Mouse (Mus musculus): Measurements from ENCODE around the gene Tnrc18. TPM values are rescaled to one million over a fixed set of nuclear protein-coding genes. Genes with fewer than 3 reads are reported as not detected.

The Tnrc18 gene
- polyA plus RNA-seq, 1 experiment from 2014 or later: 32.5 TPM

DNA sequence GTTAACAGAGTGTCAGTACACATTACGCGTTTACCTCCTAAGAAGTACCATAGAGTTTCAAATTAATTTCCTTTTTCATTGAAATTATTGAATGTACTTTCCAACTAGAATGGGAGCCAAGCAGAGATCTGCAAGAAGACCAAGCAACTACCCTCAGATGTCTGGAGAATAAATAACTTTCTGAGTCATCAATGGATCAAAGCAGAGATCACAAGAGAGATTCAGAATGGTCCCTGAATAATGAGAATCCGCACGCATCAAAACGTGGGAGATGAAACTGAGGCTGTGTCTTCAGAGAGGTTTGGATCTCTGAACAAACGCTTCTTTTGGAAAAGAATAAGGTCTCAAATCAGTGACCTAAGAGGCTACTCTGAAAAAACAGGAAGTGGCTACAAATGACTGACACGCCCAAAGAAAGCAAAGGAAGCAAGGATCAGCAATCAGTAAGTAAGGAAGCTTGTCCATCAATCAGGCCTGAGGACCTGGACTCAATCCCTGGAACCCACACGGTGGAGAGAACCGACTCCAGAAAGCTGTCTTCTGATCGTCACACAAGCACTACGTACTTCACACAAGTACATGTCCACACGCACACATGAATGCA is 70.3 kb downstream of the Tnrc18 start:
- H3K36me3 ChIP-seq (ENCODE audit: control insufficient read depth, insufficient read depth, low read length): peaks cover 42% of the 10 kb centered on the region
- WGBS: 85% methylated on average over 12 of the region's 12 CpGs
- ATAC-seq (ENCODE audit: insufficient read depth, low FRiP score, low TSS enrichment): no peak

DNA sequence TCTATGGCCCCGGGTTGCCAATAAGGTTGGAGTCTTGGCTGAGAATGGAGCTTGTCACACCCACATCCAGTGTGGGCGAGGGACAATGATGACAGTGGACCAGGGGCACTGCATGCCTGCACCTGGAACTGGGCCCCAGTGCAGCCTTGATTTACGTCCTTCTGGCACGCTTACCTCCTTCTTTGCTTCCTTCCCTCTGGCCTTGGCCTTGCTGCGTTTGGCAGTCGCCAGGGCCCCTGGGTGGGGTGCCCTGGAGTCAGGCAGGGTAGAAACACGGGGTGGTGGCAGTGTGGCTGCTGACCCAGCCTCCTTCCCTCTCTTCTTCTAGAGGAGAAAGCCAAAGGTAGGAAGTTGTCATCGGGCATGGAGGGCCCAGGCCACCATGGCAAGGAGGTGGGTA is 77.5 kb downstream of the Tnrc18 start:
- DNase-seq (ENCODE audit: low spot score): no peak
- Histone ChIP-seq H3K9me3 (ENCODE audit: control insufficient read depth, low read length) (no peaks in the 10 kb centered on the region), H3K27ac (ENCODE audit: low read depth, low read length) (no peak overlapping the region), H3K4me2 (ENCODE audit: low read depth) (no peak overlapping the region), H3K4me3 (ENCODE audit: low read depth, low read length) (no peak overlapping the region), H3K27me3 (ENCODE audit: control insufficient read depth, insufficient read depth, low read length) (no peaks in the 10 kb centered on the region), H3K9ac (ENCODE audit: low read length) (no peak overlapping the region), H3K36me3 (ENCODE audit: control insufficient read depth, insufficient read depth, low read length) (peaks cover 53% of the 10 kb centered on the region), H3K4me1 (ENCODE audit: control insufficient read depth, insufficient read depth, low read length) (no peaks in the 10 kb centered on the region)
- 87% methylated on average over 8 of the region's 8 CpGs for WGBS
- ATAC-seq (ENCODE audit: insufficient read depth, low FRiP score, low TSS enrichment): no peak

More for the DNA sequence above, 70.3 kb downstream of the Tnrc18 start:
- H3K27ac ChIP-seq (ENCODE audit: low read depth, low read length): no peak overlapping the region
- no peaks in the 10 kb centered on the region for H3K4me1 ChIP-seq (ENCODE audit: control insufficient read depth, insufficient read depth, low read length)
- DNase-seq (ENCODE audit: low spot score): no peak
- no peak overlapping the region for H3K9ac ChIP-seq (ENCODE audit: low read length)
- no peak overlapping the region for H3K4me3 ChIP-seq (ENCODE audit: low read depth, low read length)
- H3K27me3 ChIP-seq (ENCODE audit: control insufficient read depth, insufficient read depth, low read length): no peaks in the 10 kb centered on the region
- H3K9me3 ChIP-seq (ENCODE audit: control insufficient read depth, low read length): no peaks in the 10 kb centered on the region
- no peak overlapping the region for H3K4me2 ChIP-seq (ENCODE audit: low read depth)

DNA sequence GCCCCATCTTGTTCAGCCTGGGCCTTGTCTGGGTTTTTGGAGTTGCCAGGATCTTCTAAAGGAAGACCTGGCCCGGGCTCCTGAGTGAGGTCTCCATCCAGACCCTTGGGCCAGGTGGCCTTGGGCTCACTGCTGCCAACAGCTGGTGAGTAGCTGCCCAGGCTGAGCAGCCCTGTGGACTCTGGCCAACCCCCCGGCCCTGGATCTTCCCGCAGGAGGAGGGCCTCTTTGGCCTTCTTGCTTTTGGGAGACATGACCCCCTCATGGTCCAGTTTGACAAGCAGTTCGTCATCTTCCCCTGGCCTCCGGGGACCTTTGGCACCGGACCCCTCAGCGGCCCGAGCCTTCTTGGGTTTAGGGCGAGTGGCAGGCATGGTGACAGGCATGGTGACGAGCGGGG is 85.5 kb downstream of the Tnrc18 start:
- Histone ChIP-seq H3K4me1 (ENCODE audit: control insufficient read depth, insufficient read depth, low read length) (no peaks in the 10 kb centered on the region), H3K27ac (ENCODE audit: low read depth, low read length) (no peak overlapping the region), H3K4me3 (ENCODE audit: low read depth, low read length) (no peak overlapping the region), H3K36me3 (ENCODE audit: control insufficient read depth, insufficient read depth, low read length) (peaks cover 56% of the 10 kb centered on the region), H3K9me3 (ENCODE audit: control insufficient read depth, low read length) (no peaks in the 10 kb centered on the region), H3K4me2 (ENCODE audit: low read depth) (no peak overlapping the region), H3K9ac (ENCODE audit: low read length) (no peak overlapping the region), H3K27me3 (ENCODE audit: control insufficient read depth, insufficient read depth, low read length) (no peaks in the 10 kb centered on the region)
- ATAC-seq (ENCODE audit: insufficient read depth, low FRiP score, low TSS enrichment): no peak
- 96% methylated on average over 11 of the region's 11 CpGs for WGBS
- DNase-seq (ENCODE audit: low spot score): no peak

DNA sequence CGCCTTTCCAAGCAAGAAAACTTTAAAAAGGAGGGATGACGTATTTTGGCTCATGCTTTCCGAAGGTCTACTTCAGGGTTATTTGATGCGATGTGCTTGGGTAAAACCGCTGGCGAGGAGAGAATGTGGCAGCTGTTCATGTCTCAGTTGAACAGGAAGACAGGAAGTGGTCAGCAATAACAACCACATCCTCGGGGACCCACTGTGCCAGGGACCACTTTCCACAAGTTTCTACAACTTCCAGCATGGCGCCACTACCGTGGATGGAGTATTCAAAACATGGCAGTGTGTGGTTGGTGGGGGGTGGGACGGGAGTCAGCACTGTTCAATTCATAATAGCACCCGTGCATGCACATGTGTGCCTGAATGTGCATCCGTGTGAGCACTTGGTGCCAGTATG is 87.2 kb downstream of the Tnrc18 start:
- H3K4me3 ChIP-seq (ENCODE audit: low read depth, low read length): no peak overlapping the region
- H3K4me2 ChIP-seq (ENCODE audit: low read depth): no peak overlapping the region
- peaks cover 62% of the 10 kb centered on the region for H3K36me3 ChIP-seq (ENCODE audit: control insufficient read depth, insufficient read depth, low read length)
- no peak overlapping the region for H3K27ac ChIP-seq (ENCODE audit: low read depth, low read length)
- ATAC-seq (ENCODE audit: insufficient read depth, low FRiP score, low TSS enrichment) (no peak), DNase-seq (ENCODE audit: low spot score) (no peak)
- WGBS: 93% methylated on average over 12 of the region's 12 CpGs
- no peaks in the 10 kb centered on the region for H3K4me1 ChIP-seq (ENCODE audit: control insufficient read depth, insufficient read depth, low read length)
- H3K9ac ChIP-seq (ENCODE audit: low read length): no peak overlapping the region
- no peaks in the 10 kb centered on the region for H3K27me3 ChIP-seq (ENCODE audit: control insufficient read depth, insufficient read depth, low read length)
- H3K9me3 ChIP-seq (ENCODE audit: control insufficient read depth, low read length): no peaks in the 10 kb centered on the region

DNA sequence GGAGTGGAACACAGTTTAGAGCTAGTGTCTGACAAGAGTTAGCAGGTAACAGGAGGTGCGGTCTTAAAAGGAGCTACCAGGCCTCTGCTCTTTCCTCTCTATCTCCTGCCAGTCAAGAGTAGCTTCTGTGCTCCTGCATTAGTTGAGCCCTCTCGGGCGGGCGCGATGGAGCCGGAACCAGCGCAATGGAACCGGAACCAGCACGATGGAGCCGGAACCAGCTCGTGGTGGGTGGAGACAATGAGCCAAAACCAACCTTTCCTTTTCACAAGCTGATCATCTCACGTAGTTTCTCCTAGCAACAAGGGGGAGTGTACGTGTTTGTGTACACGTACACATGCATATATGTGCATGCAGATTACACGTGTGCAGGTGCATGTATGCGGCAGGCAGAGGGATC is 89.2 kb downstream of the Tnrc18 start:
- ATAC-seq (ENCODE audit: insufficient read depth, low FRiP score, low TSS enrichment): no peak
- no peak for DNase-seq (ENCODE audit: low spot score)
- H3K4me1 ChIP-seq (ENCODE audit: control insufficient read depth, insufficient read depth, low read length): no peaks in the 10 kb centered on the region
- H3K4me2 ChIP-seq (ENCODE audit: low read depth): no peak overlapping the region
- no peak overlapping the region for H3K4me3 ChIP-seq (ENCODE audit: low read depth, low read length)
- no peak overlapping the region for H3K9ac ChIP-seq (ENCODE audit: low read length)
- H3K9me3 ChIP-seq (ENCODE audit: control insufficient read depth, low read length): no peaks in the 10 kb centered on the region
- H3K36me3 ChIP-seq (ENCODE audit: control insufficient read depth, insufficient read depth, low read length): peaks cover 62% of the 10 kb centered on the region
- H3K27me3 ChIP-seq (ENCODE audit: control insufficient read depth, insufficient read depth, low read length): no peaks in the 10 kb centered on the region
- 96% methylated on average over 16 of the region's 16 CpGs for WGBS
- no peak overlapping the region for H3K27ac ChIP-seq (ENCODE audit: low read depth, low read length)

DNA sequence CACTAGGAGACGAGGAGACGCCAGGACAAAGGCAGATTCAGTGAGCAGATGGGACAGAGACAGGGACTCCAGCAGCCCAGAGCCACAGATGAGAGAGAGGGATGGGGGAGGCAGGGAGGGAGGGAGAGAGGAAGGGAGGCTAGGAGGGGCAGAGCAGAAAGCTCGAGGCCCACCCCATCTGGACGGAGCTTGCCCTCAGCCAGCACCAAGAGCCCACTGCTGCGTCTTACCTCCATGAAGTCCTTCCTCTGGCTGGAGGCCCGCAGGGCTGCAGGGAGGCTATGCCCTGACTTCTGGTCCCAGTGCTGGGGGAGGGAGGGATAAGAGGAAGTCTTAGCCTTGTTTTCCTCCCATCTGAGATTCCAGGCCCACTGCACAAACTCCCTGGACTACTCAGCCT is 90.7 kb downstream of the Tnrc18 start:
- DNase-seq (ENCODE audit: low spot score) (no peak), ATAC-seq (ENCODE audit: insufficient read depth, low FRiP score, low TSS enrichment) (no peak)
- H3K9me3 ChIP-seq (ENCODE audit: control insufficient read depth, low read length): no peaks in the 10 kb centered on the region
- 79% methylated on average over 6 of the region's 6 CpGs for WGBS
- no peak overlapping the region for H3K4me2 ChIP-seq (ENCODE audit: low read depth)
- peaks cover 55% of the 10 kb centered on the region for H3K36me3 ChIP-seq (ENCODE audit: control insufficient read depth, insufficient read depth, low read length)
- H3K4me3 ChIP-seq (ENCODE audit: low read depth, low read length): no peak overlapping the region
- H3K27me3 ChIP-seq (ENCODE audit: control insufficient read depth, insufficient read depth, low read length): no peaks in the 10 kb centered on the region
- no peak overlapping the region for H3K9ac ChIP-seq (ENCODE audit: low read length)
- no peaks in the 10 kb centered on the region for H3K4me1 ChIP-seq (ENCODE audit: control insufficient read depth, insufficient read depth, low read length)
- no peak overlapping the region for H3K27ac ChIP-seq (ENCODE audit: low read depth, low read length)

DNA sequence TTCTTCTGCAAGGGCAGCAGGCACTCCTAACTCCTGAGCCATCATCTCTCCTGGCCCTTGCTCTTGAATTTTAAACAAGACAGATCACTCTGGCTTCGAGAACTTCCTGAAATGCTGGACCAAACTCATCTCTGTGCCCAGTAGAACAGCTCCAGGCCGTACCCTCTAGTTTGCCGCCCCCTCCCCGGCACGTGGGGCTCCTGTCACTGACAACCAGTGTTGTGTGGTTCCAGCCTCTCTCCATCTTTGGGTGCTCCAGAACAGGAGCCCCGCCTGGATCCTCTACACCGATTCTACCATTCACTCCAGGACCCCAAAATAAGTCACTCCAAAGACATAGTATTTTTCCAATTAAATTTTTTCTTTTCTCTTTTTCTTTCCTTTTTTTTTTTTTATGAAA is 93.2 kb downstream of the Tnrc18 start:
- no peak overlapping the region for H3K4me3 ChIP-seq (ENCODE audit: low read depth, low read length)
- H3K27ac ChIP-seq (ENCODE audit: low read depth, low read length): no peak overlapping the region
- H3K9me3 ChIP-seq (ENCODE audit: control insufficient read depth, low read length): no peaks in the 10 kb centered on the region
- H3K36me3 ChIP-seq (ENCODE audit: control insufficient read depth, insufficient read depth, low read length): peaks cover 37% of the 10 kb centered on the region
- no peaks in the 10 kb centered on the region for H3K4me1 ChIP-seq (ENCODE audit: control insufficient read depth, insufficient read depth, low read length)
- H3K9ac ChIP-seq (ENCODE audit: low read length): no peak overlapping the region
- no peak for ATAC-seq (ENCODE audit: insufficient read depth, low FRiP score, low TSS enrichment)
- no peaks in the 10 kb centered on the region for H3K27me3 ChIP-seq (ENCODE audit: control insufficient read depth, insufficient read depth, low read length)
- WGBS: 96% methylated on average over 7 of the region's 7 CpGs
- H3K4me2 ChIP-seq (ENCODE audit: low read depth): no peak overlapping the region
- no peak for DNase-seq (ENCODE audit: low spot score)

DNA sequence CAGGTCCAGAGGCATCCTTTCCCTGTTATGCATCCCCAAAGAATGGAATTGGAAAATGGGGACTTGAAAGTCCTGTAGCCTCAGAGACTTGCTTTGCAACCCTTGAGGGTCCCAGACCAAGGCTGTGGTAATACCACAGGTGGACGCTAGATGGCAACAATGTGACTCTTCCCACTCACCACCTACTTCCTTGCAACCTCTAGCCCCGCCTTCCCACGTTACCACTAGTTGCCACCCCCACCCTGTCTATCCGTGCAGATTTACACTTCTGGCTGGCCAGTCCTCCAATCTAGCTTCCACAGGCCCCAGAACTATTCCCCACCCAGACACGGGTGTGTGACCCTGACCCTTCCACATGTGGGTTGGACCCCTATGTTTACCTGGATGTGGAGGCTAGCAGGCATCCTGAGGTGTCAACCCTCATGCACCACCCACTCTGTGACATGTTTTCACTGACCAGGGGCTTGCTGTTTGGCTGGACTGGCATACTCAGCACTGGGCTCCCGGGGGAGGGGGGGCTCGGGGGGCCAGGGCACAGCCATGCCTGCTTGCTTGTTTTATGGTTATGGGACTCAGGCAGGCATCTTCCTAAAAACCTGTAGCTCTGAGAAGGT is 93.8 kb downstream of the Tnrc18 start:
- H3K27ac ChIP-seq (ENCODE audit: low read depth, low read length): no peak overlapping the region
- peak; percentile 78 for DNase-seq (ENCODE audit: low spot score)

DNA sequence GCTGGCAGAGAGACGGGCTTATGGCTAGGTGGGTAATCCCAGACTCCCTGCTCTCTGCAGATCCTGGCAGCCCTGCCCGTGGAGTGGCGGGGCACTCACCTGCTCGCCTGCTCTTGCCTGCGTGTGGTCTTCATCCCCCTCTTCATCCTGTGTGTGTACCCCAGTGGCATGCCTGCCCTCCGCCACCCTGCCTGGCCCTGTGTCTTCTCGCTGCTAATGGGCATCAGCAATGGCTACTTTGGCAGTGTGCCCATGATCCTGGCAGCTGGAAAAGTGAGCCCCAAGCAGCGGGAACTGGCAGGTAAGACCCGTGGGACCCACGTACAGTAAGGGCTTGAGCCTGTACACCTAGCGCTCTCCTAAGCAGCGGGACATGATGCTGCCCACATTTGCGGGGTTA is 97.6 kb downstream of the Tnrc18 start:
- ATAC-seq (ENCODE audit: insufficient read depth, low FRiP score, low TSS enrichment) (no peak), DNase-seq (ENCODE audit: low spot score) (no peak)
- Histone ChIP-seq H3K4me2 (ENCODE audit: low read depth) (no peak overlapping the region), H3K4me3 (ENCODE audit: low read depth, low read length) (no peak overlapping the region), H3K36me3 (ENCODE audit: control insufficient read depth, insufficient read depth, low read length) (no peaks in the 10 kb centered on the region), H3K27me3 (ENCODE audit: control insufficient read depth, insufficient read depth, low read length) (no peaks in the 10 kb centered on the region), H3K9ac (ENCODE audit: low read length) (no peak overlapping the region), H3K4me1 (ENCODE audit: control insufficient read depth, insufficient read depth, low read length) (no peaks in the 10 kb centered on the region), H3K27ac (ENCODE audit: low read depth, low read length) (no peak overlapping the region), H3K9me3 (ENCODE audit: control insufficient read depth, low read length) (no peaks in the 10 kb centered on the region)
- 89% methylated on average over 13 of the region's 13 CpGs for WGBS

More for the DNA sequence above, 93.8 kb downstream of the Tnrc18 start:
- H3K4me3 ChIP-seq (ENCODE audit: low read depth, low read length): no peak overlapping the region
- H3K4me1 ChIP-seq (ENCODE audit: control insufficient read depth, insufficient read depth, low read length): no peaks in the 10 kb centered on the region
- H3K36me3 ChIP-seq (ENCODE audit: control insufficient read depth, insufficient read depth, low read length): peaks cover 30% of the 10 kb centered on the region
- no peak overlapping the region for H3K9ac ChIP-seq (ENCODE audit: low read length)
- H3K4me2 ChIP-seq (ENCODE audit: low read depth): no peak overlapping the region
- H3K9me3 ChIP-seq (ENCODE audit: control insufficient read depth, low read length): no peaks in the 10 kb centered on the region
- 13% methylated on average over 7 of the region's 7 CpGs for WGBS
- H3K27me3 ChIP-seq (ENCODE audit: control insufficient read depth, insufficient read depth, low read length): no peaks in the 10 kb centered on the region
- peak; percentile 69 for ATAC-seq (ENCODE audit: insufficient read depth, low FRiP score, low TSS enrichment)
